Mouse (Mus musculus) thymus, adult 2 months (tissue): ENCODE results near the gene Twnk. TPM values are rescaled to one million over a fixed set of nuclear protein-coding genes. Genes with fewer than 3 reads are reported as not detected.
A peak's percentile ranks its signal among the peaks of the same experiment; 100 is the strongest.

Experiments
- DNase-seq: peaks from one replicate; pipeline ENCODE4 v3.0.0; 2021
- H3K27ac ChIP-seq: fragments of 200-500 bp; 2 replicates; pipeline ENCODE4 v1.5.1; 2012; ENCODE audit warnings: low read length, control low read depth; ENCODE audit not compliant: control insufficient read depth, insufficient read depth
- H3K27me3 ChIP-seq: fragments of 200-500 bp; 2 replicates; pipeline ENCODE4 v1.6.1; 2012; ENCODE audit warnings: mild to moderate bottlenecking, low read length, moderate library complexity, mixed read lengths; ENCODE audit not compliant: control insufficient read depth, insufficient read depth
- H3K36me3 ChIP-seq: fragments of 200-500 bp; 2 replicates; pipeline ENCODE4 v1.6.1; 2012; ENCODE audit warnings: mild to moderate bottlenecking, low read length, moderate library complexity; ENCODE audit not compliant: control insufficient read depth, insufficient read depth
- H3K4me1 ChIP-seq: fragments of 200-500 bp; replicated peaks from 2 replicates; pipeline ENCODE4 v1.6.1; 2012; ENCODE audit warnings: low read length; ENCODE audit not compliant: control insufficient read depth, insufficient read depth
- H3K4me3 ChIP-seq: fragments of 200-500 bp; 2 replicates; pipeline ENCODE4 v1.5.1; 2012; ENCODE audit warnings: mild to moderate bottlenecking, low read length, control low read depth, moderate library complexity; ENCODE audit not compliant: control insufficient read depth, insufficient read depth
- CTCF ChIP-seq: fragments of 200-500 bp; IDR thresholded peaks from 2 replicates; pipeline ENCODE4 v1.5.1; 2012; ENCODE audit warnings: mild to moderate bottlenecking, control low read depth, low read length, moderate library complexity, borderline replicate concordance; ENCODE audit not compliant: control insufficient read depth, poor library complexity, insufficient read depth; ENCODE audit errors: extremely low read depth
- POLR2A ChIP-seq: fragments of 200-500 bp; IDR thresholded peaks from 2 replicates; pipeline ENCODE4 v1.6.1; 2012; ENCODE audit warnings: mild to moderate bottlenecking, low read length, control low read depth, moderate library complexity; ENCODE audit not compliant: control insufficient read depth, poor library complexity, insufficient read depth; ENCODE audit errors: extremely low read depth
- WGBS: fragments of 180-500 bp; shearing (Covaris S2); methylation state at CpG from one replicate; pipeline ENCODE4 v1.1.7; 2018; 5-methylcytosine and 5-hydroxymethylcytosine counted together
- polyA plus RNA-seq: library from polyadenylated mRNA; depleted of rRNA; stranded (reverse); fragments of >200 nt; gene quantifications from 2 replicates; pipeline ENCODE4 v1.2.3, GENCODE M21; 2012

Twnk gene
- polyA plus RNA-seq, 1 experiment, result 11.6 TPM

DNA sequence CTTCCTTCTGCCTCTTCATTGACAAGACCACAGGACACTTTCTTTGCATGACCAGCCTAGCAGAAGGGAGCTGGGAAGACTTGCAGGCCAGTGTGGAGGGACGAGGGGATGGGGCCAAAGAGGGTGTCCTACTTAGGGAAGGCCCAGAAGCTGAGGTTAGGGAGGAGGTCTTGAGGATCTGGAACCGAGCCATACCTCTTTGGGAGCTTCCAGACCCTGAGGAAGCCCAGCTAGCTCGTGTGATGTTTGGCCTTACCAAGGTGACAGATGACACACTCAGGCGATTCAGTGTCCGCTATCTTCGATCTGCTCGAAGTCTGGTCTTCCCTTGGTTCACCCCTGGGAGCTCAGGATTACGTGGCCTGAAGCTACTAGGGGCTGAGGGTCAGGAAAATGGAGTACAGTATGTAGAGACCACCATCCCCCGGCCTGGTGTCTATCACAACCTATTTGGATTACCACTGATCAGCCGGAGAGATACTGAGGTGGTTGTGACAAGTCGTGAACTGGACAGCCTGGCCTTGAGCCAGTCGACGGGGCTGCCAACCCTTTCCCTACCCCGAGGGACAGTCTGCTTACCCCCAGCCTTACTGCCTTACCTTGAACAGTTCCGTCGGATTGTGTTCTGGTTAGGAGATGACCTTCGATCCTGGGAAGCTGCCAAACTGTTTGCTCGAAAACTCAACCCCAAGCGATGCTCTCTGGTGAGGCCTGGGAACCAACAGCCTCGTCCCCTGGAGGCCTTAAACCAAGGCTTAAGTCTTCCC is 2.1 kb downstream of the Twnk start:
- H3K27ac ChIP-seq, result no peak overlapping the region
- no peak for DNase-seq
- no peaks in the 10 kb centered on the region for H3K36me3 ChIP-seq
- H3K27me3 ChIP-seq, result no peaks in the 10 kb centered on the region
- 90% methylated on average over 20 of the region's 20 CpGs for WGBS
- H3K4me1 ChIP-seq, result peaks cover 14% of the 10 kb centered on the region
- H3K4me3 ChIP-seq, result no peak overlapping the region
- no peak for TF ChIP-seq CTCF
- no peak for TF ChIP-seq POLR2A

GRCm38 (mm10) chr19:45010646-45011045 is 5.2 kb downstream of the Twnk start:
- H3K27ac ChIP-seq, result no peak overlapping the region
- TF ChIP-seq POLR2A (no peak), CTCF (no peak)
- WGBS, result 97% methylated on average over 4 of the region's 4 CpGs
- no peak for DNase-seq
- H3K36me3 ChIP-seq, result no peaks in the 10 kb centered on the region
- peaks cover 19% of the 10 kb centered on the region for H3K4me1 ChIP-seq
- H3K4me3 ChIP-seq, result no peak overlapping the region
- H3K27me3 ChIP-seq, result no peaks in the 10 kb centered on the region

- no peak overlapping the region for H3K27ac ChIP-seq
- H3K36me3 ChIP-seq, result no peaks in the 10 kb centered on the region
- WGBS, result 95% methylated on average over 8 of the region's 8 CpGs
- no peak for DNase-seq
- TF ChIP-seq POLR2A (no peak), CTCF (no peak)
- H3K4me1 ChIP-seq, result peaks cover 29% of the 10 kb centered on the region
- H3K4me3 ChIP-seq, result no peak overlapping the region
- no peaks in the 10 kb centered on the region for H3K27me3 ChIP-seq
Observed at GRCm38 (mm10) chr19:45012219-45012618, 6.8 kb downstream of the Twnk start.

- H3K27ac ChIP-seq, result no peak overlapping the region
- no peak for TF ChIP-seq POLR2A
- no peak for TF ChIP-seq CTCF
- H3K4me1 ChIP-seq, result peaks cover 29% of the 10 kb centered on the region
- H3K27me3 ChIP-seq, result no peaks in the 10 kb centered on the region
- DNase-seq, result no peak
- no peak overlapping the region for H3K4me3 ChIP-seq
- 64% methylated on average over 6 of the region's 6 CpGs for WGBS
- no peaks in the 10 kb centered on the region for H3K36me3 ChIP-seq
Observed at GRCm38 (mm10) chr19:45012636-45013035, 7.2 kb downstream of the Twnk start.

- DNase-seq, result no peak
- H3K4me3 ChIP-seq, result no peak overlapping the region
- WGBS, result 57% methylated on average over 6 of the region's 6 CpGs
- peaks cover 34% of the 10 kb centered on the region for H3K4me1 ChIP-seq
- H3K27ac ChIP-seq, result no peak overlapping the region
- TF ChIP-seq POLR2A (no peak), CTCF (no peak)
- H3K27me3 ChIP-seq, result no peaks in the 10 kb centered on the region; the same call in 1 of the 2 replicates
- H3K36me3 ChIP-seq, result no peaks in the 10 kb centered on the region
Observed at GRCm38 (mm10) chr19:45013581-45014225, 8.2 kb downstream of the Twnk start.

DNA sequence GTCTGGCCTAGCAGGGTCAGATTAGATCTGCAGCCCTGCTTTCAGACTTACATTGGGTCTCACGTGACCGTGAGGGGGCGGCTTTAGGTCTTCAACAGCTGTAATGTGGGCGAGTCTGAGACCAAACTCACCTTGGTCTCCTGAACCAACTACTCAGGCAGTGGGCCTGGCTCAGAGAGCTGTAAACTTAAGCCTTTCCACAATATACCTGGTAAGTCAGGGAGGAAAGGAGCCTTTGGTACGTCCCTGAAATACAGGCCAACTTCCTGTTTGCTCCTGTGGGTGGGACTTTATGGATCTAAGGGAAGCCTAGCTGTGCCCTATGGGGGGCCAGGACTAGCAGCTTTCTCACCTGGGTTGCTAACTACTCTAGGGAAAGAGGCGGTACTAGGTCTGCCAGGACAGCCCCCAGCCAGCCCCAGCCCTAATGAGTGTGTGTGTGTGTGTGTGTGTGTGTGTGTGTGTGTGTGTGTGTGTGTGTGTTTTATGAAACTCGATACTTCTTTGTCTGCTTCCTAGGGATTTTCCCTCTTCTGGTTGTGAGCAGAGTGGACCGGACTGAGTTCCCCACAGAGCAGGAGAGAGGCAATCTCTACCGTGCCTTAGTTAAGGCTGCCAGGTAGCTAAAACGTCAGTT is 9.0 kb downstream of the Twnk start, which contains the start of gene Lzts2:
Gene Lzts2, plus strand, starts transcription at position 80 of the 637 bp plus-strand sequence.
- Histone ChIP-seq H3K36me3 (no peaks in the 10 kb centered on the region), H3K27me3 (no peaks in the 10 kb centered on the region; the same call in 1 of the 2 replicates), H3K4me1 (peaks cover 34% of the 10 kb centered on the region), H3K27ac (peak within 1 kb of the TSS; percentile 37; the same call in 1 of the 2 replicates), H3K4me3 (peak within 1 kb of the TSS; percentile 58)
- no peak for TF ChIP-seq POLR2A
- TF ChIP-seq CTCF, result no peak
- 8% methylated on average over 10 of the region's 10 CpGs for WGBS
- DNase-seq, result no peak
